8 mouse cellular contexts compared by ENCODE assay signal in genomic region chr3:135521963-135522362, GRCm38 (mm10). TPM values are rescaled to one million over a fixed set of nuclear protein-coding genes. Genes with fewer than 3 reads are reported as not detected.
DNase-seq lines count a peak whose midpoint lies in the region; ATAC-seq and TF ChIP-seq lines count a peak whose summit lies in the region.
"Had no signal": no experiment of that assay in that cellular context is flagged by ENCODE, and none has a peak within 500 bp of the region (broad histone marks: within the 10 kb centered on the region; RNA-seq: fewer than 3 reads in every experiment).

No protein-coding gene starts in this region.

- WGBS in liver, embryonic 12.5 days (ENCODE audit: insufficient replicate concordance) = 23% methylated on average over 4 of the region's 4 CpGs
- WGBS in midbrain, postnatal 0 days = 77% methylated on average over 4 of the region's 4 CpGs

- H3K27me3 ChIP-seq in liver, embryonic 12.5 days (replicated peaks) = no peaks in the 10 kb centered on the region
- no peaks in the 10 kb centered on the region for H3K27me3 ChIP-seq in midbrain, postnatal 0 days (ENCODE audit: insufficient read depth, low read length)
- H3K27me3 ChIP-seq: embryonic facial prominence, embryonic 13.5 days had no signal

- no peak for ATAC-seq in liver, embryonic 12.5 days
- no peak for ATAC-seq in midbrain, postnatal 0 days (ENCODE audit: low FRiP score)

- DNase-seq in adrenal gland, adult 18-20 months (ENCODE audit: low spot score in 2 of 2) = peak; percentile 27 to 39
- peak; percentile 13 for DNase-seq in embryo, embryonic 10.5 days (ENCODE audit: low spot score)
- peak; percentile 82 for DNase-seq in heart, postnatal 25 days (ENCODE audit: low spot score)
- peak; percentile 73 for DNase-seq in testis, postnatal 10 days (ENCODE audit: low spot score)
- DNase-seq in left cerebral cortex, adult 8-10 months (ENCODE audit: low spot score in 2 of 2) = no peak
- no peak for DNase-seq in midbrain, postnatal 0 days (ENCODE audit: low spot score)

- peak overlapping the region; percentile 45 for H3K4me2 ChIP-seq in liver, embryonic 12.5 days
- H3K4me2 ChIP-seq in midbrain, postnatal 0 days (ENCODE audit: low read depth, low read length, poor library complexity, severe bottlenecking) = no peak overlapping the region

- H3K4me1 ChIP-seq in liver, embryonic 12.5 days = peaks cover 20% of the 10 kb centered on the region
- H3K4me1 ChIP-seq in midbrain, postnatal 0 days (ENCODE audit: insufficient read depth, low read length) = no peaks in the 10 kb centered on the region

- H3K9ac ChIP-seq in liver, embryonic 12.5 days = no peak overlapping the region
- H3K9ac ChIP-seq in midbrain, postnatal 0 days (replicated peaks; ENCODE audit: low read length, poor library complexity, severe bottlenecking) = no peak overlapping the region
- H3K9ac ChIP-seq: embryonic facial prominence, embryonic 13.5 days had no signal

- peaks cover 3% of the 10 kb centered on the region; the same call in 1 of the 2 replicates for H3K36me3 ChIP-seq in liver, embryonic 12.5 days
- no peaks in the 10 kb centered on the region for H3K36me3 ChIP-seq in midbrain, postnatal 0 days (ENCODE audit: insufficient read depth, low read length)
- H3K36me3 ChIP-seq: embryonic facial prominence, embryonic 13.5 days had no signal

- 0 out of 2 replicates have a peak overlapping the region, but pooled peaks have one; percentile 29 for H3K27ac ChIP-seq in liver, embryonic 12.5 days
- H3K27ac ChIP-seq in midbrain, postnatal 0 days (ENCODE audit: low read depth, low read length) = no peak overlapping the region

- no peaks in the 10 kb centered on the region for H3K9me3 ChIP-seq in liver, embryonic 12.5 days (replicated peaks)
- no peaks in the 10 kb centered on the region for H3K9me3 ChIP-seq in midbrain, postnatal 0 days (ENCODE audit: low read length)
- H3K9me3 ChIP-seq: embryonic facial prominence, embryonic 13.5 days had no signal

- TF ChIP-seq CTCF in midbrain, postnatal 0 days (IDR thresholded peaks at IDR 0.05) = no peak

- no peak overlapping the region for H3K4me3 ChIP-seq in liver, embryonic 12.5 days
- H3K4me3 ChIP-seq in midbrain, postnatal 0 days (ENCODE audit: low read depth, low read length) = no peak overlapping the region
- H3K4me3 ChIP-seq: embryonic facial prominence, embryonic 13.5 days had no signal

- intact Hi-C loops in heart, postnatal 25 days (cut with DNase I) = no loop called here

RNA-seq across cellular contexts. Expression of gene Manba, which starts 36.6 kb away (rescaled TPM):
- total RNA-seq in adrenal gland, adult 18-20 months (2021) = 10 to 100 TPM; 10.9 to 11.7 TPM
- total RNA-seq in heart, postnatal 25 days (2021) = 10 to 100 TPM; 18.4 to 18.8 TPM
- 6.8 and 7.3 TPM in 2 replicates for polyA plus RNA-seq in liver, embryonic 12.5 days (2016; fragmentation: Nextera tagmentation; extraction: Ambion mirVana)
- 10 to 100 TPM in 3 of 4 experiments, 1 to 10 TPM in 1; 9.9 to 17.0 (median 11.9) TPM for total RNA-seq in left cerebral cortex, adult 8-10 months (2022)
- 11.0 and 14.0 TPM in 2 replicates for total RNA-seq in midbrain, postnatal 0 days (2014; rRNA removed)
- polyA plus RNA-seq in midbrain, postnatal 0 days (2015; fragmentation: Nextera tagmentation; extraction: Ambion mirVana) = 7.2 and 8.0 TPM in 2 replicates

Comparison
In these comparisons a context has a peak if more than half of its experiments do, and no peak if none do; other contexts are left out.
1. DNase-seq: peak in adrenal gland, adult 18-20 months (2 of 2), embryo, embryonic 10.5 days (single experiment), heart, postnatal 25 days (single experiment) and testis, postnatal 10 days (single experiment); none in left cerebral cortex, adult 8-10 months (0 of 2) and midbrain, postnatal 0 days (single experiment).